Mouse (Mus musculus): ENCODE results near the gene Sgsm3.

DNA sequence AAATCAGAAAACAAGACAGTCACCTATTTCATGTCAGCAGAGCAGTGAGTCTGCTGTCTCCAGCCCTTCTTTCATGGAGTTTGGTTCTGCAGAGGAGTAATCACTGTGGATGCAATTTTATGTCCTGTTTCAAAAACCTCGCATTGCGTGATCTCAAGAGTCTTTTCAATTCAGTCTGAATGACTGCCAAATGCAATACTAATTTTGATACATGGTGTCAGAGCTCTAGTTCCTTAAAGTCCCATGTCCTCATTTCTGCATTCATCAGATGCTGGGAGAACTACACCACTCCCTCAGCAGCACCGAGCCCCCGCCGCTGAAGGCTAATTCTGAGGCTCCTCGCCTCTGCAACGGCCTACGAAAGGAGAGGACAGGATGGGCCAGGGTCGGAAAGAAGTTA is 46.3 kb downstream of the Sgsm3 start:
- TF ChIP-seq CTCF (IDR thresholded peaks at IDR 0.05; ENCODE audit: extremely low read depth, insufficient read depth, insufficient read length, insufficient replicate concordance): no peak
- TF ChIP-seq POLR2A (IDR thresholded peaks at IDR 0.05; ENCODE audit: low read depth, low read length): no peak
